Mouse (Mus musculus): ENCODE results near the gene Trim39.

DNA sequence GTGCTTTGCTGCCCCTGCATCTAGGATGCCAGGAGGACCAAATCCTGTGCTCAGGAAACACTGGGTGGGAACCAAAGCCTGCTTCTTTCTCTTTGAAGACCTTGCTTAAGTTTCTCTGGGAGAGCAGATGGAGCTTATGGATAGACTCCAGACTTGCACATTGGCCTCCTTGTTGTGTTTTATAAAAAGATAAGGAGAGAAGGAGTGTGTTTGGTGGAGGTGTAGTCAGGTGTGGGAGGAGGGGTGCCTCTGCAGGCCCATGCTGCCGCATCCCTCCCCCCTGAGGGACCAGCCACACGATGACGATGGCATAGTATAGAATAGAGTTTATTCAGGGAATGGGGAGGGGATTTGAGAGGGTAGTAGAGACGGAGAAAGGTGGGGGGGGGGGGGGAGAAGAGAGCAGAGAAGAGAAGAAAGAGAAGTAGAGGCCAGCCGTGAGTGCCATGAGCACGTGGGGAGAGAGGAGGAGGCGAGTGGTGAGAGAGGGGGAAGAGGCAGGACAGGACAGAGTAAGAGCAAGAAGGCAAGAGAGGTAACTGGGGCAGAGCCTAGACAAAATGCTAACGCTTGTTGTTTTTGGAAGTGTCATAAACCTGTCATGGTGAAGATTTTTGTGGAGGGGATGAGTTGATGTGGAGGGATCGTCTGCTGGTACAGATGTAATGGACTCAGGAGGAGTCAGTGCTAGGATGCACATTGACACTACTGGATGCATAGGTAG lies 758 bp upstream of the Trim39 start:
- no peak for TF ChIP-seq CTCF (IDR thresholded peaks at IDR 0.05; ENCODE audit: control insufficient read depth, insufficient read depth, insufficient read length)
- no peak for TF ChIP-seq MYOD1 (IDR thresholded peaks at IDR 0.05; ENCODE audit: control insufficient read depth, insufficient read length, low read depth)
- TF ChIP-seq USF1 (IDR thresholded peaks at IDR 0.05; ENCODE audit: low read depth): no peak
- no peak for TF ChIP-seq MYOG (IDR thresholded peaks at IDR 0.05; ENCODE audit: control insufficient read depth, extremely low read depth, insufficient read length)
- no peak for TF ChIP-seq CEBPB (IDR thresholded peaks at IDR 0.05; ENCODE audit: low read depth)
- no peak for TF ChIP-seq MAX (IDR thresholded peaks at IDR 0.05)

All from C2C12 (cell line).